Mouse (Mus musculus): Measurements from ENCODE around the gene Shank2.

DNA sequence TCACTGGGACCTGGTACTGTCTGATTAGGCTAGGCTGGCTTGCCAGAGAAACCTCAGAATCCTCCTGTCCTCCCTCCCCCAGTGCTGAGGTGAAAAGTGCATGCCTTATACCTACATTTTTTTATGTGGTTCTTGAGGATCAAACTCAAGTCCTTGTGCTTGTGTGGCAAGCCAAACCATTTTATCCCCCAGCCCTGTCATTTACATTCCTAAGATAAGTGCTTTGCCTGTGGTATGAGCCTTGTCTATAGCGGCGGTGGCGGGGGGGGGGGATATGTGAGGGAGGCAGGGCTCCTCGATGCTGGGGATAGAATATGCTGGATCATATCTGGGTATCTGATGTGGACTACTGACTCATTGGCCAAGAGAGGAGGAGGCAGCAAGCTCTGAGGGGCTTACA, 151.4 kb downstream of the Shank2 start:
- no peak for TF ChIP-seq HCFC1 (IDR thresholded peaks at IDR 0.05; ENCODE audit: borderline replicate concordance, insufficient read depth, low read length)
- no peak for TF ChIP-seq MAFK (IDR thresholded peaks at IDR 0.05; ENCODE audit: insufficient read depth, low read depth, low read length)
- no peak for TF ChIP-seq ZC3H11A (IDR thresholded peaks at IDR 0.05; ENCODE audit: borderline replicate concordance, low read depth, low read length)
- no peak for TF ChIP-seq CHD2 (IDR thresholded peaks at IDR 0.05; ENCODE audit: low read depth, low read length)
